Mouse (Mus musculus): ENCODE results near the gene Dglucy. TPM values are rescaled to one million over a fixed set of nuclear protein-coding genes. Genes with fewer than 3 reads are reported as not detected.

Gene Dglucy
- total RNA-seq, 1 experiment = 6.2 TPM

GRCm38 (mm10) chr12:100846566-100846965 is 67.7 kb downstream of the Dglucy start:
- H3K27ac ChIP-seq (ENCODE audit: insufficient read depth, low read depth, low read length, poor library complexity, severe bottlenecking) = no peak overlapping the region
- no peak for TF ChIP-seq HCFC1 (IDR thresholded peaks at IDR 0.05; ENCODE audit: borderline replicate concordance, insufficient read depth, low read length)
- TF ChIP-seq ZC3H11A (IDR thresholded peaks at IDR 0.05; ENCODE audit: borderline replicate concordance, low read depth, low read length) = no peak
- TF ChIP-seq ZNF384 (IDR thresholded peaks at IDR 0.05; ENCODE audit: low read depth, low read length) = no peak
- TF ChIP-seq CHD2 (IDR thresholded peaks at IDR 0.05; ENCODE audit: low read depth, low read length) = no peak
- no peak for TF ChIP-seq MAFK (IDR thresholded peaks at IDR 0.05; ENCODE audit: insufficient read depth, low read depth, low read length)
- no peak overlapping the region for H3K9ac ChIP-seq (ENCODE audit: insufficient read depth, low read depth, low read length, poor library complexity, severe bottlenecking)
- H3K4me3 ChIP-seq (ENCODE audit: insufficient read depth in 1 of 2, low read depth in 1 of 2, low read length in 2 of 2, poor library complexity in 1 of 2, severe bottlenecking in 1 of 2) = no peak overlapping the region
- no peaks in the 10 kb centered on the region for H3K4me1 ChIP-seq (ENCODE audit: control insufficient read depth in 2 of 2, insufficient read depth in 2 of 2, low read length in 2 of 2, poor library complexity in 1 of 2)
- no peaks in the 10 kb centered on the region for H3K9me3 ChIP-seq (ENCODE audit: control insufficient read depth, insufficient read depth, low read depth, low read length)
- no peaks in the 10 kb centered on the region for H3K36me3 ChIP-seq (ENCODE audit: control insufficient read depth, insufficient read depth, low read length, poor library complexity, severe bottlenecking)
- no peak for DNase-seq (ENCODE audit: low read depth, low spot score)
- in situ Hi-C loops (cut with MboI; ENCODE audit: low sequenced_read_pairs in 2 of 2, unreplicated experiment in 2 of 2) = loop anchor here (10.0 to 25.0 kb wide), 3 partner anchors 234 to 684 kb away; partner anchors contain the start of gene Nrde2 (in 1 of the 2)

- H3K27ac ChIP-seq (ENCODE audit: insufficient read depth, low read depth, low read length, poor library complexity, severe bottlenecking) = no peak overlapping the region
- in situ Hi-C loops (cut with MboI; ENCODE audit: low sequenced_read_pairs in 2 of 2, unreplicated experiment in 2 of 2) = loop anchor here (10.0 to 25.0 kb wide), 3 partner anchors 235 to 685 kb away; partner anchors contain the start of gene Nrde2 (in 1 of the 2)
- no peak overlapping the region for H3K4me3 ChIP-seq (ENCODE audit: insufficient read depth in 1 of 2, low read depth in 1 of 2, low read length in 2 of 2, poor library complexity in 1 of 2, severe bottlenecking in 1 of 2)
- H3K9ac ChIP-seq (ENCODE audit: insufficient read depth, low read depth, low read length, poor library complexity, severe bottlenecking) = no peak overlapping the region
- no peaks in the 10 kb centered on the region for H3K4me1 ChIP-seq (ENCODE audit: control insufficient read depth in 2 of 2, insufficient read depth in 2 of 2, low read length in 2 of 2, poor library complexity in 1 of 2)
- H3K36me3 ChIP-seq (ENCODE audit: control insufficient read depth, insufficient read depth, low read length, poor library complexity, severe bottlenecking) = no peaks in the 10 kb centered on the region
- no peaks in the 10 kb centered on the region for H3K9me3 ChIP-seq (ENCODE audit: control insufficient read depth, insufficient read depth, low read depth, low read length)
- TF ChIP-seq ZNF384 (IDR thresholded peaks at IDR 0.05; ENCODE audit: low read depth, low read length) (no peak), ZC3H11A (IDR thresholded peaks at IDR 0.05; ENCODE audit: borderline replicate concordance, low read depth, low read length) (no peak), CHD2 (IDR thresholded peaks at IDR 0.05; ENCODE audit: low read depth, low read length) (no peak), HCFC1 (IDR thresholded peaks at IDR 0.05; ENCODE audit: borderline replicate concordance, insufficient read depth, low read length) (no peak), MAFK (IDR thresholded peaks at IDR 0.05; ENCODE audit: insufficient read depth, low read depth, low read length) (no peak)
- no peak for DNase-seq (ENCODE audit: low read depth, low spot score)
These were observed 68.7 kb downstream of the Dglucy start for GRCm38 (mm10) chr12:100847437-100848080.

- no peaks in the 10 kb centered on the region for H3K9me3 ChIP-seq (ENCODE audit: control insufficient read depth, insufficient read depth, low read depth, low read length)
- in situ Hi-C loops (cut with MboI; ENCODE audit: low sequenced_read_pairs in 2 of 2, unreplicated experiment in 2 of 2) = loop anchor here (5.0 to 25.0 kb wide), 4 partner anchors 68 to 687 kb away; partner anchors contain the start of gene Nrde2 (in 1 of the 2)
- no peaks in the 10 kb centered on the region for H3K36me3 ChIP-seq (ENCODE audit: control insufficient read depth, insufficient read depth, low read length, poor library complexity, severe bottlenecking)
- no peak overlapping the region for H3K4me3 ChIP-seq (ENCODE audit: insufficient read depth in 1 of 2, low read depth in 1 of 2, low read length in 2 of 2, poor library complexity in 1 of 2, severe bottlenecking in 1 of 2)
- DNase-seq (ENCODE audit: low read depth, low spot score) = peak; percentile 31
- H3K27ac ChIP-seq (ENCODE audit: insufficient read depth, low read depth, low read length, poor library complexity, severe bottlenecking) = no peak overlapping the region
- H3K9ac ChIP-seq (ENCODE audit: insufficient read depth, low read depth, low read length, poor library complexity, severe bottlenecking) = no peak overlapping the region
- TF ChIP-seq MAFK (IDR thresholded peaks at IDR 0.05; ENCODE audit: insufficient read depth, low read depth, low read length) (no peak), ZC3H11A (IDR thresholded peaks at IDR 0.05; ENCODE audit: borderline replicate concordance, low read depth, low read length) (peak; percentile 90), ZNF384 (IDR thresholded peaks at IDR 0.05; ENCODE audit: low read depth, low read length) (no peak), CHD2 (IDR thresholded peaks at IDR 0.05; ENCODE audit: low read depth, low read length) (no peak), HCFC1 (IDR thresholded peaks at IDR 0.05; ENCODE audit: borderline replicate concordance, insufficient read depth, low read length) (no peak)
- H3K4me1 ChIP-seq (ENCODE audit: control insufficient read depth in 2 of 2, insufficient read depth in 2 of 2, low read length in 2 of 2, poor library complexity in 1 of 2) = no peaks in the 10 kb centered on the region
These were observed 70.7 kb downstream of the Dglucy start for GRCm38 (mm10) chr12:100849421-100850138.

- no peaks in the 10 kb centered on the region for H3K4me1 ChIP-seq (ENCODE audit: control insufficient read depth in 2 of 2, insufficient read depth in 2 of 2, low read length in 2 of 2, poor library complexity in 1 of 2)
- TF ChIP-seq MAFK (IDR thresholded peaks at IDR 0.05; ENCODE audit: insufficient read depth, low read depth, low read length) (no peak), ZC3H11A (IDR thresholded peaks at IDR 0.05; ENCODE audit: borderline replicate concordance, low read depth, low read length) (no peak), ZNF384 (IDR thresholded peaks at IDR 0.05; ENCODE audit: low read depth, low read length) (no peak), HCFC1 (IDR thresholded peaks at IDR 0.05; ENCODE audit: borderline replicate concordance, insufficient read depth, low read length) (no peak)
- no peaks in the 10 kb centered on the region for H3K36me3 ChIP-seq (ENCODE audit: control insufficient read depth, insufficient read depth, low read length, poor library complexity, severe bottlenecking)
- no peaks in the 10 kb centered on the region for H3K9me3 ChIP-seq (ENCODE audit: control insufficient read depth, insufficient read depth, low read depth, low read length)
- DNase-seq (ENCODE audit: low read depth, low spot score) = no peak
- no peak overlapping the region for H3K27ac ChIP-seq (ENCODE audit: insufficient read depth, low read depth, low read length, poor library complexity, severe bottlenecking)
- in situ Hi-C loops (cut with MboI; ENCODE audit: low sequenced_read_pairs in 2 of 2, unreplicated experiment in 2 of 2) = loop anchor here in 1 of 2 experiments (5.0 kb wide), 1 partner anchor 65 kb away; no protein-coding TSS in a partner anchor
- H3K9ac ChIP-seq (ENCODE audit: insufficient read depth, low read depth, low read length, poor library complexity, severe bottlenecking) = no peak overlapping the region
- no peak overlapping the region for H3K4me3 ChIP-seq (ENCODE audit: insufficient read depth in 1 of 2, low read depth in 1 of 2, low read length in 2 of 2, poor library complexity in 1 of 2, severe bottlenecking in 1 of 2)
These were observed 73.5 kb downstream of the Dglucy start for GRCm38 (mm10) chr12:100852370-100852769.
